Mouse (Mus musculus) neural tube, postnatal 0 days (tissue): ENCODE results near the gene Dhx35. TPM values are rescaled to one million over a fixed set of nuclear protein-coding genes. Genes with fewer than 3 reads are reported as not detected.

Source experiments
- polyA plus RNA-seq: library from polyadenylated mRNA; unstranded; fragments of >200 nt; fragmentation: Nextera tagmentation; extraction: Ambion mirVana; gene quantifications from 2 replicates; pipeline ENCODE4 v1.2.1, GENCODE M21; 2015

Dhx35 gene
- polyA plus RNA-seq, result 9.4 and 9.8 TPM in 2 replicates

GRCm38 (mm10) chr2:158794494-158795004, at the start of gene Dhx35:
Dhx35 (plus strand) TSS chr2:158794807.

GRCm38 (mm10) chr2:158767742-158768339, 26.8 kb upstream of the Dhx35 start, which contains the start of gene Fam83d:
Fam83d (plus strand) TSS chr2:158768093.

Other genes starting within 250 kb of the Dhx35 start
- gene Slc32a1, start 184.0 kb upstream of the Dhx35 start, polyA plus RNA-seq, result 18.8 and 21.0 TPM in 2 replicates
- 8.2 and 10.0 TPM in 2 replicates for gene Actr5, start 169.9 kb upstream of the Dhx35 start, polyA plus RNA-seq
- 46.6 and 46.9 TPM in 2 replicates for gene Ppp1r16b, start 129.4 kb upstream of the Dhx35 start, polyA plus RNA-seq
- 3.9 and 5.3 TPM in 2 replicates for gene Fam83d, start 26.7 kb upstream of the Dhx35 start, polyA plus RNA-seq